Mouse (Mus musculus) brain, embryonic 14.5 days (tissue): ENCODE data around the gene Galnt15.
A peak's percentile ranks its signal among the peaks of the same experiment; 100 is the strongest.

Source experiments
- CTCF ChIP-seq: fragments of 200-500 bp; IDR thresholded peaks from 2 replicates; pipeline ENCODE4 v1.5.1; 2012; ENCODE audit warnings: inconsistent platforms, mild to moderate bottlenecking, moderate library complexity, borderline replicate concordance; ENCODE audit not compliant: insufficient read depth, insufficient read length; ENCODE audit errors: extremely low read depth
- POLR2A ChIP-seq: fragments of 200-500 bp; IDR thresholded peaks from 2 replicates; pipeline ENCODE4 v1.6.1; 2012; ENCODE audit warnings: mild to moderate bottlenecking, inconsistent platforms, borderline replicate concordance; ENCODE audit not compliant: poor library complexity, insufficient read depth, insufficient read length, severe bottlenecking; ENCODE audit errors: extremely low read depth

- no peak for TF ChIP-seq POLR2A
- TF ChIP-seq CTCF, result peak; percentile 38; the same call in 1 of the 2 replicates
Measured at GRCm38 (mm10) chr14:32056675-32057074, 27.9 kb downstream of the Galnt15 start.
